Mouse (Mus musculus): ENCODE data around the gene 5830473C10Rik. TPM values are rescaled to one million over a fixed set of nuclear protein-coding genes. Genes with fewer than 3 reads are reported as not detected.

5830473C10Rik gene
- polyA plus RNA-seq, 1 experiment: not detected

GRCm38 (mm10) chr5:90562880-90563279 lies 2.0 kb downstream of the 5830473C10Rik start:
- no peak for DNase-seq
- WGBS: 90% methylated on average over 4 of the region's 4 CpGs
- Histone ChIP-seq H3K27ac (ENCODE audit: insufficient read depth, low read length) (no peak overlapping the region), H3K27me3 (ENCODE audit: control insufficient read depth, insufficient read depth, low read length) (no peaks in the 10 kb centered on the region), H3K4me3 (replicated peaks; ENCODE audit: insufficient read depth, low read depth, low read length) (no peak overlapping the region), H3K4me1 (ENCODE audit: control insufficient read depth, insufficient read depth, low read length) (no peaks in the 10 kb centered on the region)
- TF ChIP-seq CTCF (IDR thresholded peaks at IDR 0.05; ENCODE audit: borderline replicate concordance, insufficient read depth, low read depth, low read length) (no peak), POLR2A (IDR thresholded peaks at IDR 0.05; ENCODE audit: borderline replicate concordance, insufficient read depth, low read length) (no peak)

GRCm38 (mm10) chr5:90564161-90564560 lies 3.3 kb downstream of the 5830473C10Rik start:
- no peak for DNase-seq
- H3K4me3 ChIP-seq (replicated peaks; ENCODE audit: insufficient read depth, low read depth, low read length): no peak overlapping the region
- no peaks in the 10 kb centered on the region for H3K27me3 ChIP-seq (ENCODE audit: control insufficient read depth, insufficient read depth, low read length)
- 88% methylated on average over 4 of the region's 4 CpGs for WGBS
- H3K27ac ChIP-seq (ENCODE audit: insufficient read depth, low read length): no peak overlapping the region
- H3K4me1 ChIP-seq (ENCODE audit: control insufficient read depth, insufficient read depth, low read length): no peaks in the 10 kb centered on the region
- TF ChIP-seq CTCF (IDR thresholded peaks at IDR 0.05; ENCODE audit: borderline replicate concordance, insufficient read depth, low read depth, low read length) (no peak), POLR2A (IDR thresholded peaks at IDR 0.05; ENCODE audit: borderline replicate concordance, insufficient read depth, low read length) (no peak)

GRCm38 (mm10) chr5:90565205-90565604 lies 4.3 kb downstream of the 5830473C10Rik start:
- 83% methylated on average over 6 of the region's 6 CpGs for WGBS
- Histone ChIP-seq H3K4me1 (ENCODE audit: control insufficient read depth, insufficient read depth, low read length) (no peaks in the 10 kb centered on the region), H3K27ac (ENCODE audit: insufficient read depth, low read length) (no peak overlapping the region), H3K4me3 (replicated peaks; ENCODE audit: insufficient read depth, low read depth, low read length) (no peak overlapping the region), H3K27me3 (ENCODE audit: control insufficient read depth, insufficient read depth, low read length) (no peaks in the 10 kb centered on the region)
- TF ChIP-seq POLR2A (IDR thresholded peaks at IDR 0.05; ENCODE audit: borderline replicate concordance, insufficient read depth, low read length): no peak
- no peak for TF ChIP-seq CTCF (IDR thresholded peaks at IDR 0.05; ENCODE audit: borderline replicate concordance, insufficient read depth, low read depth, low read length)
- DNase-seq: no peak

- TF ChIP-seq CTCF (IDR thresholded peaks at IDR 0.05; ENCODE audit: borderline replicate concordance, insufficient read depth, low read depth, low read length): no peak
- no peak for TF ChIP-seq POLR2A (IDR thresholded peaks at IDR 0.05; ENCODE audit: borderline replicate concordance, insufficient read depth, low read length)
- DNase-seq: no peak
- Histone ChIP-seq H3K4me1 (ENCODE audit: control insufficient read depth, insufficient read depth, low read length) (no peaks in the 10 kb centered on the region), H3K27ac (ENCODE audit: insufficient read depth, low read length) (no peak overlapping the region), H3K4me3 (replicated peaks; ENCODE audit: insufficient read depth, low read depth, low read length) (no peak overlapping the region), H3K27me3 (ENCODE audit: control insufficient read depth, insufficient read depth, low read length) (no peaks in the 10 kb centered on the region)
- 48% methylated on average over 5 of the region's 5 CpGs for WGBS
Measured at GRCm38 (mm10) chr5:90567788-90568187, 6.9 kb downstream of the 5830473C10Rik start.

GRCm38 (mm10) chr5:90568338-90568737 lies 7.4 kb downstream of the 5830473C10Rik start:
- Histone ChIP-seq H3K27me3 (ENCODE audit: control insufficient read depth, insufficient read depth, low read length) (no peaks in the 10 kb centered on the region), H3K27ac (ENCODE audit: insufficient read depth, low read length) (no peak overlapping the region), H3K4me1 (ENCODE audit: control insufficient read depth, insufficient read depth, low read length) (no peaks in the 10 kb centered on the region), H3K4me3 (replicated peaks; ENCODE audit: insufficient read depth, low read depth, low read length) (no peak overlapping the region)
- no peak for DNase-seq
- TF ChIP-seq POLR2A (IDR thresholded peaks at IDR 0.05; ENCODE audit: borderline replicate concordance, insufficient read depth, low read length): no peak
- no peak for TF ChIP-seq CTCF (IDR thresholded peaks at IDR 0.05; ENCODE audit: borderline replicate concordance, insufficient read depth, low read depth, low read length)

GRCm38 (mm10) chr5:90571216-90571615 lies 10.3 kb downstream of the 5830473C10Rik start:
- Histone ChIP-seq H3K4me1 (ENCODE audit: control insufficient read depth, insufficient read depth, low read length) (no peaks in the 10 kb centered on the region), H3K4me3 (replicated peaks; ENCODE audit: insufficient read depth, low read depth, low read length) (no peak overlapping the region), H3K27ac (ENCODE audit: insufficient read depth, low read length) (no peak overlapping the region), H3K27me3 (ENCODE audit: control insufficient read depth, insufficient read depth, low read length) (no peaks in the 10 kb centered on the region)
- no peak for DNase-seq
- TF ChIP-seq POLR2A (IDR thresholded peaks at IDR 0.05; ENCODE audit: borderline replicate concordance, insufficient read depth, low read length) (no peak), CTCF (IDR thresholded peaks at IDR 0.05; ENCODE audit: borderline replicate concordance, insufficient read depth, low read depth, low read length) (no peak)
- 14% methylated on average over 3 of the region's 3 CpGs for WGBS

- no peaks in the 10 kb centered on the region for H3K4me1 ChIP-seq (ENCODE audit: control insufficient read depth, insufficient read depth, low read length)
- no peaks in the 10 kb centered on the region for H3K27me3 ChIP-seq (ENCODE audit: control insufficient read depth, insufficient read depth, low read length)
- no peak overlapping the region for H3K27ac ChIP-seq (ENCODE audit: insufficient read depth, low read length)
- TF ChIP-seq POLR2A (IDR thresholded peaks at IDR 0.05; ENCODE audit: borderline replicate concordance, insufficient read depth, low read length) (no peak), CTCF (IDR thresholded peaks at IDR 0.05; ENCODE audit: borderline replicate concordance, insufficient read depth, low read depth, low read length) (no peak)
- WGBS: 77% methylated on average over 9 of the region's 9 CpGs
- no peak for DNase-seq
- H3K4me3 ChIP-seq (replicated peaks; ENCODE audit: insufficient read depth, low read depth, low read length): no peak overlapping the region
Measured at GRCm38 (mm10) chr5:90577751-90578150, 16.8 kb downstream of the 5830473C10Rik start.

- Histone ChIP-seq H3K27me3 (ENCODE audit: control insufficient read depth, insufficient read depth, low read length) (no peaks in the 10 kb centered on the region), H3K4me1 (ENCODE audit: control insufficient read depth, insufficient read depth, low read length) (no peaks in the 10 kb centered on the region), H3K4me3 (replicated peaks; ENCODE audit: insufficient read depth, low read depth, low read length) (no peak overlapping the region), H3K27ac (ENCODE audit: insufficient read depth, low read length) (no peak overlapping the region)
- WGBS: 91% methylated on average over 9 of the region's 9 CpGs
- TF ChIP-seq POLR2A (IDR thresholded peaks at IDR 0.05; ENCODE audit: borderline replicate concordance, insufficient read depth, low read length): no peak
- no peak for TF ChIP-seq CTCF (IDR thresholded peaks at IDR 0.05; ENCODE audit: borderline replicate concordance, insufficient read depth, low read depth, low read length)
- no peak for DNase-seq
Measured at GRCm38 (mm10) chr5:90579556-90579955, 18.6 kb downstream of the 5830473C10Rik start.
